Mouse (Mus musculus) hindbrain, embryonic 14.5 days (tissue): ENCODE measurements around the gene RPS10-NUDT3. TPM values are rescaled to one million over a fixed set of nuclear protein-coding genes. Genes with fewer than 3 reads are reported as not detected.

Source experiments
- ATAC-seq: fragments of 200-750 bp; cut with Nextera tagmentation; 2 replicates; pipeline ENCODE4 v1.8.0; 2017; ENCODE audit warnings: moderate number of reproducible peaks, mild to moderate bottlenecking, moderate TSS enrichment, moderate library complexity; ENCODE audit not compliant: low FRiP score
- DNase-seq: peaks from one replicate; pipeline ENCODE4 v3.0.0-alpha.2; 2015; ENCODE audit warnings: low spot score
- H3K27ac ChIP-seq: fragments of 300-500 bp; sonication (generic); 2 replicates; pipeline ENCODE4 v1.5.1; 2014; ENCODE audit warnings: mild to moderate bottlenecking, moderate library complexity
- H3K27me3 ChIP-seq: fragments of 300-500 bp; sonication (generic); 2 replicates; pipeline ENCODE4 v1.6.1; 2014; ENCODE audit warnings: mild to moderate bottlenecking, low read length, mixed read lengths; ENCODE audit not compliant: control insufficient read depth, insufficient read depth
- H3K36me3 ChIP-seq: fragments of 300-500 bp; sonication (generic); replicated peaks from 2 replicates; pipeline ENCODE4 v1.6.1; 2014; ENCODE audit not compliant: control insufficient read depth, insufficient read depth
- H3K4me1 ChIP-seq: fragments of 300-500 bp; sonication (generic); replicated peaks from 2 replicates; pipeline ENCODE4 v1.6.1; 2014; ENCODE audit warnings: antibody characterized with exemption, low read length, mixed read lengths; ENCODE audit not compliant: control insufficient read depth, insufficient read depth
- H3K4me2 ChIP-seq: fragments of 300-500 bp; sonication (generic); replicated peaks from 2 replicates; pipeline ENCODE4 v1.6.1; 2014; ENCODE audit warnings: mild to moderate bottlenecking, moderate library complexity
- H3K4me3 ChIP-seq: fragments of 300-500 bp; sonication (generic); replicated peaks from 2 replicates; pipeline ENCODE4 v1.5.1; 2014; ENCODE audit warnings: mild to moderate bottlenecking, low read length
- H3K9ac ChIP-seq: fragments of 300-500 bp; sonication (generic); 2 replicates; pipeline ENCODE4 v1.6.1; 2014
- H3K9me3 ChIP-seq: fragments of 300-500 bp; sonication (generic); 2 replicates; pipeline ENCODE4 v1.6.1; 2016; ENCODE audit warnings: low read length; ENCODE audit not compliant: control insufficient read depth
- WGBS: fragments of 180-500 bp; shearing (Covaris S2); extraction: QIAGEN DNeasy Blood & Tissue Kit; methylation state at CpG from one replicate; pipeline ENCODE4 v1.1.7; 2014; 5-methylcytosine and 5-hydroxymethylcytosine counted together
- polyA plus RNA-seq: library from polyadenylated mRNA; unstranded; fragments of >200 nt; fragmentation: Nextera tagmentation; extraction: Ambion mirVana; gene quantifications from 2 replicates; pipeline ENCODE4 v1.2.1, GENCODE M21; 2014

The RPS10-NUDT3 gene
- polyA plus RNA-seq, 1 experiment from 2014 or later, result not detected

DNA sequence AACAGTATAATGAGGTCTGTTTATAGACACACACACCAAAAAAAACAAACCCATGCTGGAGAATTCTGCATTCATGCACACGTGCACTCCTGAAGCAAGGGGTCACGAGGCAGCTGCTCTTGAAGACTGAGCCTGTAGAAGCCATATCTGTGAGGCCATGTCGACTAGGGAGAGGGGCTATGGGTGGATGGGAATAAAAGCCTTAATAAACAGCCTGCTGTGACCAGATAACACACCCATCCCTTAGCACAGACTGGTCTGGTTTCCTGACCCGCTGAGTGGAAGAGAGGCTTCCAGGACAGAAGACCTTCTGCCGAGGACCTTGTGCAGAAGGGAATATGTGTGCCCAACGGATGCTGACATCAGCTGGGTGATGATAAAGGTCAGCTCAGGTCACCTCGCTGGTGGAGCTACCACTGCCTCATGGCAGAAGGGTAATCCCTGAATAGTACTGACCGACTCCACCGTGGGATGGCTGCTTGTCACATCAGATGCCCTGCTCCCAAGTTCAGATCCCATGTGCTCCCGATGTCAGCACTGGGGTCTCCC is 61.2 kb downstream of the RPS10-NUDT3 start:
- Histone ChIP-seq H3K9ac (no peak overlapping the region), H3K36me3 (peaks cover 44% of the 10 kb centered on the region), H3K4me1 (no peaks in the 10 kb centered on the region), H3K4me3 (no peak overlapping the region), H3K4me2 (no peak overlapping the region), H3K27ac (no peak overlapping the region), H3K9me3 (no peaks in the 10 kb centered on the region), H3K27me3 (no peaks in the 10 kb centered on the region)
- DNase-seq (no peak), ATAC-seq (no peak)
- WGBS, result 88% methylated on average over 10 of the region's 10 CpGs

DNA sequence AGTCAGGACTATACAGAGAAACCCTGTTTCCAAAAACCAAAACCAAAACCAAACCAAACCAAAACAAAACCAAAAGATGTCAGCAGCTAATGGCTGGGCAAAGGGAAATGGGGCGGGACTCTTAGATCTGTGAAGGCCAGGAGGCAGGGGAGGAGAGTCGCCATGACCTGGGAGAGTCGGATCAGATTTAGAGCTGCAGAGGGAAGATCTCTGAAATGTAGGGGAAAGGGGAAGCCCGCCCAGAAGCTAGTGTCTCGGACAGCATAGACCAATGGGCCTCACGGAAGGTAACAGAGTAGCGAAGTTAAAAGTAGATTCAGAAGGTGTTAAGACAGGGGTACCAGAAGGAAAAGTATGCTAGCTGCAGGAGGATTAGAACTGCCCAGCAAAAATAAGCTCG is 63.7 kb downstream of the RPS10-NUDT3 start:
- no peak overlapping the region for H3K27ac ChIP-seq

DNA sequence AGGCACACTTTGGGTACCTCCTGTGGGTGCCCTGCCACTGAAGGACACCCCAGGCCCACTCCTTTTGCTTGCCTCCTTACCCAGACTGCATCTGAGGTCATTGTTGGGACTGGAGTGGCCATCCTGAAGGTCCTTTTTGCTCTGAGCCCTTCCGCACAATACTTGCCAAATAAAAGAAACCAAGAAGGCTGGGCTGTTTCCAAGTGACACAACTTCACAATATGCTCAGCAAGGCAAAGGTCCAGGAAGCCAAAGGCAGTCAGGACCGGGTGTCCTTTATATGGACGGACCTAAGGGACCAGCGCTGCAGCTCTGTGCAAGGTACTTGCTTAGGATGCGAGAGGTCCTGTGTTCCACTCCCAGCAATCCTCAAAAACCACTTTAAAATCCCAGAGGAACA is 66.8 kb downstream of the RPS10-NUDT3 start:
- H3K4me2 ChIP-seq, result no peak overlapping the region
- peaks cover 2% of the 10 kb centered on the region for H3K36me3 ChIP-seq
- H3K9me3 ChIP-seq, result no peaks in the 10 kb centered on the region
- 89% methylated on average over 5 of the region's 5 CpGs for WGBS
- ATAC-seq (no peak), DNase-seq (no peak)
- H3K27ac ChIP-seq, result no peak overlapping the region
- no peak overlapping the region for H3K4me3 ChIP-seq
- H3K9ac ChIP-seq, result no peak overlapping the region
- H3K4me1 ChIP-seq, result peaks cover 18% of the 10 kb centered on the region
- no peaks in the 10 kb centered on the region for H3K27me3 ChIP-seq

More for the DNA sequence above, 63.7 kb downstream of the RPS10-NUDT3 start:
- H3K4me3 ChIP-seq, result no peak overlapping the region
- WGBS, result 78% methylated on average over 8 of the region's 8 CpGs
- no peaks in the 10 kb centered on the region for H3K9me3 ChIP-seq
- DNase-seq (no peak), ATAC-seq (no peak)
- H3K4me2 ChIP-seq, result no peak overlapping the region
- H3K9ac ChIP-seq, result no peak overlapping the region
- H3K4me1 ChIP-seq, result peaks cover 3% of the 10 kb centered on the region; the same call in 1 of the 2 replicates
- no peaks in the 10 kb centered on the region for H3K27me3 ChIP-seq
- peaks cover 22% of the 10 kb centered on the region for H3K36me3 ChIP-seq

DNA sequence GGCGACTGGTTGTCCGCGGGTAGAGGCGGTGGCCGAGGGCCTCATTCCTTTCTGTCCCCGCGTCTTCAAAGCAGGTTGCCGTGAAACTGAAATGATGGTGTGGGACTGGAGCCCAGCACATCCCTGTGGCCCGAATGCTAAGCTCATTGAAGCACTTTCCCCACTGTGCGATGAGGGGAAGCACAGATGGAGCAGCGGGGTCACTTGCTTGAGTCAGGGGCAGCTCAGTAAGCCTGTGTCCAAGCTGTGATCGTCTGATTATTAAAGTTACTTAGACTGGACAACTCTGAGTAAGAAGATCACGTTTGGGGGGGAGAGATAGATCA is 69.1 kb downstream of the RPS10-NUDT3 start:
- H3K4me2 ChIP-seq, result peak overlapping the region; percentile 98
- H3K9ac ChIP-seq, result peak overlapping the region; percentile 76
- H3K4me3 ChIP-seq, result peak overlapping the region; percentile 79
- no peaks in the 10 kb centered on the region for H3K27me3 ChIP-seq
- under 1% methylated on average over 13 of the region's 13 CpGs for WGBS
- H3K4me1 ChIP-seq, result peaks cover 18% of the 10 kb centered on the region
- ATAC-seq (no peak; the same call in 1 of the 2 replicates), DNase-seq (no peak)
- H3K27ac ChIP-seq, result peak overlapping the region; percentile 70
- peaks cover 11% of the 10 kb centered on the region for H3K36me3 ChIP-seq
- no peaks in the 10 kb centered on the region for H3K9me3 ChIP-seq

DNA sequence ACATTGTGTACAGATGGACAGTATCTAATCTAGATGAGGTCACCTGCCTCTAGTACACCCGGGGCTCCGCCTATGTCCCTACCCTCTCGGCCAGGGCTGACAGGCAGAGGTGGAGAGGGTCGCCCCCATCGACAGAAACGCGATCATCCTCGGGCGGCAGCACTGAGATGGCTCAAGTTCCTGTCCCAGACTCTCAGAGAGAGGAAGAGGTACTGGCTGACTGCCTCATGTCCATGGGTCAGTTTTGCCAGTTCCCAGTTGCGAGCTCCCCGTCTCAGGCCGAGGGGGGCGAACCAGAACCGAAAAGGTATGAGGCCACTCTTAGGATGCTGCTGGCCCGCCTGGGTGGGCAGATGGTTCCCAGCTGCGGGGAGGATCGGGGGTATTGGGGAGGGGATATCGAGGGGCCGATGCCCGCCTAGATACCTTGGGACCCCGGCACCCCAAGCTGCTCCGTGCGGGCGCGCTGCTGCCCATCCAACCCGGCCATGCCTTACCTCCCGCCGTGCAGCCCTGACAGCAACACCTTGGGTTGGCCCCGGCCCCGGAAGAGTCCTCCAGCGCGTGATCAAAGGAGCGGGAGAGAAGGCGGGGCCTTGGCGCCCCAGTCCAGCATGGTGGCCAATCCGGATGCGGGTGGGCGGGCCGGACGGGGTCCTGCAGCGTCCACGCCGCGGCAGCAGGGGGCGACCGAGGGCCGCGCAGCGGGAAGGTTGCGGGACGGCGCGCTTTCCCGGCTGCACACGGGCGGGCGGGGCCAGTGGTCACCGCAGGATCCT is 69.7 kb downstream of the RPS10-NUDT3 start, which contains the start of gene AI413582:
Gene AI413582 (minus strand): TSS at position 594 of the 779 bp plus-strand sequence.
- Histone ChIP-seq H3K9ac (peak within 1 kb of the TSS; percentile 76), H3K4me2 (peak within 1 kb of the TSS; percentile 98), H3K27me3 (no peaks in the 10 kb centered on the region), H3K27ac (peak within 1 kb of the TSS; percentile 70), H3K9me3 (no peaks in the 10 kb centered on the region), H3K36me3 (peaks cover 15% of the 10 kb centered on the region), H3K4me1 (peaks cover 18% of the 10 kb centered on the region), H3K4me3 (peak within 1 kb of the TSS; percentile 79)
- ATAC-seq, result peak; percentile 94
- WGBS, result under 1% methylated on average over 58 of the region's 58 CpGs
- peak; percentile 94 for DNase-seq

DNA sequence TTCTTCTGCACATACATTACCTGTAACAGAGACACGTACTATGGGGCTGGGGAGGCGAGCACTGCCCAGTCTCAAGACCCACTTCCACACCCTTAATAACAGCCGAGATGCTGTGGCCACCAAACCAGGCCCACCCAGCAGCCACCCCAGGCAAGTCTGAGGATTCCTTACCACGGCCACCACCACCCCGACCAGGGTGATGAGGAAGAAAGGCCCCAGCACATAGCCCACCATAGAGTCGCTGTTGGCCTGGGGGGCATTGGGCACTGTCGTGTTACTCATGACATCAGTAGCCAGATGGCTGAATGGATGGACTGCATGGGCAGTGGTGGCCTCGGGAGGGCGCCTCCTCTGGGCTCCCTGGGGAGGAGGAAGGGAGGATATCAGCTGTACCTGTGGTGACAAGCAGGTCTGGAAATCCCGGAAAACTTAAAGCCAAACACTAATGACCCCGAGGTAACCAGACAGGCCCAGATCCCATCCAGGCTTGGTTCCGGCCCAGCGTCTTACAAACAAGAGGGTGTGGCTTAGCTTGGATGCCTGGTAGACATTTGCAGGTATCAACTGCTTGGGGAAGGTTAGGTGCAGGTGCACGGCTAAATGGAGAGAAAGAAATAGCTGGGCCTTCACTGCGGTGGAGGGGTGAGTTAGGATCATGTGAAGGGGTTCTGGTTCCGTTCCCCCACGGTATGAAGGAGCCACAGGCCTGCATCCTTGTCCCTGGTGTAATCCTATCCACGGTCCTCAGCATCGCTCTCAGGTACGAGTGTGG is 70.4 kb downstream of the RPS10-NUDT3 start:
- Histone ChIP-seq H3K27ac (0 out of 2 replicates have a peak overlapping the region, but pooled peaks have one; percentile 70), H3K9ac (peak overlapping the region; percentile 76), H3K27me3 (no peaks in the 10 kb centered on the region), H3K4me1 (peaks cover 18% of the 10 kb centered on the region), H3K4me3 (peak overlapping the region; percentile 79), H3K4me2 (peak overlapping the region; percentile 98), H3K9me3 (no peaks in the 10 kb centered on the region), H3K36me3 (peaks cover 15% of the 10 kb centered on the region)
- 14% methylated on average over 20 of the region's 20 CpGs for WGBS
- ATAC-seq (no peak), DNase-seq (no peak)

DNA sequence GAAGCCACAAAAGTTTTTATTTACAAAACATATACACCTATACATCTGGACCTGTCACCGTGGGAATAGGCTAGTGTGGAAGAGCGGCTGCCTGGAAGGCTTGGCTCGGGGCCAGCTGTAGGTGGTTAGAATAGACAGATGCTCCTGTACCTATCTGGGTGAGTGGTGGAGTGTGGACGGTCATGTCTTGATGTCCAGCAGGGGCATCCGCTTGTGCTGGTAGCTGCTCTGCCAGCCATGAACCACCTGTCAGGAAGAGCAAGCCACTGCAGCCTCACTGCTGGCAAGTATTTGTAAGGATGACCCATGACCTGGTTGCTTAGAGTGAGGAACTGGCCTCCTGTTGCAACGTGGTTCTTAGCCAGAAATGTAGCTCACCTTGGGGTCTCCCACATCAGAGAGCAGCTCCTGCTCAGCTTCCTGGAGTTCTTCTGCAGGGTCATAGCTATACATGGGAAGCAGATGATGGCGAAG is 71.2 kb downstream of the RPS10-NUDT3 start:
- H3K9me3 ChIP-seq, result no peaks in the 10 kb centered on the region
- H3K4me1 ChIP-seq, result peaks cover 22% of the 10 kb centered on the region
- DNase-seq, result no peak
- H3K27ac ChIP-seq, result no peak overlapping the region
- 0 out of 2 replicates have a peak overlapping the region, but pooled peaks have one; percentile 98 for H3K4me2 ChIP-seq
- no peak overlapping the region; the same call in 1 of the 2 replicates for H3K4me3 ChIP-seq
- no peak for ATAC-seq
- peaks cover 15% of the 10 kb centered on the region for H3K36me3 ChIP-seq
- no peaks in the 10 kb centered on the region for H3K27me3 ChIP-seq
- no peak overlapping the region for H3K9ac ChIP-seq
- WGBS, result 45% methylated on average over 7 of the region's 7 CpGs

DNA sequence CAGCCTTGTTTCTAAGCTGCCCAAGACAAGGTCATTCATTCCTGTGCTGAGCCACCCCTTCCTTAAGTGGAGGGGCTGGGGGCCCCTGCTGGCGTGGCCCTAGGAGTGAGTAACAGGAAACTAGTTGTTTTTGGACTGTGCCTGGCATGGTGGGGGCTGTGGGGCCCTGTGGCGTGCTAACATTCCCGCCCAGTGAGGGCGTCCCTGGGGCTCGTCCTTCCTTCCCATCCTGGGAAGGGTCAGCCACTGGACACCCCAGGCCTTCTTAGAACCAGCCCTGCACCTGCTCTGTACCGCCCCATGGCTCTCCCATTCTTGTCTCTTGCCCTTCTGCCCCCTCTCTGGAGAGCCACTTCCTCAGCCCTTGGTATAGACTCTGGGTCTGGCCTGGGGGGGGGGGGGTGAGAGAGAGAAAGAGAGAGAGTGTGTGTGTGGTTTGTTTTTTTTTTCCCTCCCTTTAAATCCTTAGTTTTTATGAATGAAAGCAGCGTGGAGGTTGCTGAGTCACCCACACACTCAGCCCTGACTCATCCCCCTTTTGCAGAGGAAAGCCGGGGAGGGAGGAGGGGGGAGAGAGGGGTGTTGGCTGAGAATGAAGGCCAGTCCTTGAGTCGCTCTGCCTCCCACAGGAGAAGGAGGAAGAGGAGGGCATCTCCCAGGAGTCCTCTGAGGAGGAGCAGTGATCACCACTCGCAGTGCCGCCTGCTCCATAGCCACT is 73.1 kb downstream of the RPS10-NUDT3 start:
- H3K9me3 ChIP-seq, result no peaks in the 10 kb centered on the region
- H3K4me1 ChIP-seq, result peaks cover 37% of the 10 kb centered on the region
- no peak for DNase-seq
- H3K36me3 ChIP-seq, result peaks cover 15% of the 10 kb centered on the region
- no peak for ATAC-seq
- 0 out of 2 replicates have a peak, but pooled peaks cover 3% of the 10 kb centered on the region for H3K27me3 ChIP-seq
- H3K27ac ChIP-seq, result no peak overlapping the region
- H3K4me2 ChIP-seq, result no peak overlapping the region
- H3K9ac ChIP-seq, result no peak overlapping the region
- 62% methylated on average over 8 of the region's 11 CpGs for WGBS
- no peak overlapping the region for H3K4me3 ChIP-seq
